Mouse (Mus musculus): ENCODE data around the gene Prr5.

Prr5 gene

GRCm38 (mm10) chr15:84680545-84681454 lies 11.4 kb downstream of the Prr5 start:
- peak; percentile 95 for DNase-seq (ENCODE audit: low read depth, low spot score)

GRCm38 (mm10) chr15:84681455-84682193 lies 12.2 kb downstream of the Prr5 start:
- DNase-seq (ENCODE audit: low read depth, low spot score), result peak; percentile 68

- no peak for DNase-seq (ENCODE audit: low read depth, low spot score)
These were observed 12.8 kb downstream of the Prr5 start for GRCm38 (mm10) chr15:84682206-84682605.

GRCm38 (mm10) chr15:84682821-84683220 lies 13.4 kb downstream of the Prr5 start:
- no peak for DNase-seq (ENCODE audit: low read depth, low spot score)

- no peak for DNase-seq (ENCODE audit: low read depth, low spot score)
These were observed 15.1 kb downstream of the Prr5 start for GRCm38 (mm10) chr15:84684520-84684919.

GRCm38 (mm10) chr15:84685417-84685816 lies 16.0 kb downstream of the Prr5 start:
- no peak for DNase-seq (ENCODE audit: low read depth, low spot score)

GRCm38 (mm10) chr15:84687904-84688303 lies 18.5 kb downstream of the Prr5 start:
- no peak for DNase-seq (ENCODE audit: low read depth, low spot score)

- no peak for DNase-seq (ENCODE audit: low read depth, low spot score)
These were observed 19.9 kb downstream of the Prr5 start for GRCm38 (mm10) chr15:84689356-84689755.

GRCm38 (mm10) chr15:84691513-84691912 lies 22.1 kb downstream of the Prr5 start:
- DNase-seq (ENCODE audit: low read depth, low spot score), result no peak

GRCm38 (mm10) chr15:84692645-84693044 lies 23.2 kb downstream of the Prr5 start:
- DNase-seq (ENCODE audit: low read depth, low spot score), result peak; percentile 56

- no peak for DNase-seq (ENCODE audit: low read depth, low spot score)
These were observed 26.6 kb downstream of the Prr5 start for GRCm38 (mm10) chr15:84696021-84696420.

GRCm38 (mm10) chr15:84697611-84698011 lies 28.2 kb downstream of the Prr5 start:
- no peak for DNase-seq (ENCODE audit: low read depth, low spot score)

- no peak for DNase-seq (ENCODE audit: low read depth, low spot score)
These were observed 28.8 kb downstream of the Prr5 start for GRCm38 (mm10) chr15:84698189-84698588.

GRCm38 (mm10) chr15:84700147-84700794 lies 30.9 kb downstream of the Prr5 start:
- DNase-seq (ENCODE audit: low read depth, low spot score), result peak; percentile 90

GRCm38 (mm10) chr15:84701947-84702346 lies 32.5 kb downstream of the Prr5 start:
- DNase-seq (ENCODE audit: low read depth, low spot score), result peak; percentile 76

- no peak for DNase-seq (ENCODE audit: low read depth, low spot score)
These were observed 33.2 kb downstream of the Prr5 start for GRCm38 (mm10) chr15:84702391-84703345.

- DNase-seq (ENCODE audit: low read depth, low spot score), result no peak
These were observed 34.6 kb downstream of the Prr5 start for GRCm38 (mm10) chr15:84703992-84704391.

GRCm38 (mm10) chr15:84705351-84705901 lies 36.0 kb downstream of the Prr5 start:
- no peak for DNase-seq (ENCODE audit: low read depth, low spot score)

GRCm38 (mm10) chr15:84706983-84707619 lies 37.7 kb downstream of the Prr5 start:
- DNase-seq (ENCODE audit: low read depth, low spot score), result no peak

All from ZHBTc4 (cell line).